Mouse (Mus musculus) MEL (cell line): ENCODE results near the gene Tmem171.

ENCODE experiments used
- CTCF ChIP-seq, 3 experiments: IDR thresholded peaks in 2 of 3; conservative IDR thresholded peaks in 1 of 3; 2 replicates each; pipeline ENCODE4 v1.5.1; 2011 to 2012; ENCODE audit warnings: low read length in 3 of 3, low read depth in 2 of 3, mild to moderate bottlenecking in 2 of 3, improper control_type of control experiment in 1 of 3, inconsistent platforms in 1 of 3, mixed read lengths in 1 of 3, moderate library complexity in 1 of 3; ENCODE audit not compliant: control insufficient read depth in 1 of 3, insufficient read depth in 1 of 3, poor library complexity in 1 of 3, severe bottlenecking in 1 of 3
- EP300 ChIP-seq, 2 experiments: IDR thresholded peaks; 2 replicates each; pipeline ENCODE4 v1.6.1; 2011; ENCODE audit warnings: improper control_type of control experiment in 2 of 2, low read length in 2 of 2, low read depth in 1 of 2, mild to moderate bottlenecking in 1 of 2
- NRF1 ChIP-seq: IDR thresholded peaks from 2 replicates; pipeline ENCODE4 v1.6.1; 2014; ENCODE audit warnings: low read depth, mild to moderate bottlenecking, inconsistent platforms, low read length, improper control_type of control experiment, moderate library complexity; ENCODE audit not compliant: poor library complexity, insufficient read depth, severe bottlenecking
- POLR2A ChIP-seq, 2 experiments: IDR thresholded peaks; 2 replicates each; pipeline ENCODE4 v1.6.1; 2011 to 2012; ENCODE audit warnings: low read length in 2 of 2, mild to moderate bottlenecking in 2 of 2, control low read depth in 1 of 2, improper control_type of control experiment in 1 of 2, low read depth in 1 of 2, moderate library complexity in 1 of 2; ENCODE audit not compliant: control insufficient read depth in 1 of 2, insufficient read depth in 1 of 2, poor library complexity in 1 of 2
- RAD21 ChIP-seq: IDR thresholded peaks from 2 replicates; pipeline ENCODE4 v1.6.1; 2011; ENCODE audit warnings: mild to moderate bottlenecking, low read depth, low read length, improper control_type of control experiment
- UBTF ChIP-seq: IDR thresholded peaks from 2 replicates; pipeline ENCODE4 v1.6.1; 2012; ENCODE audit warnings: low read depth, mild to moderate bottlenecking, inconsistent platforms, low read length, improper control_type of control experiment, moderate library complexity, borderline replicate concordance; ENCODE audit not compliant: insufficient read depth
- ZC3H11A ChIP-seq: IDR thresholded peaks from 2 replicates; pipeline ENCODE4 v1.6.1; 2012; ENCODE audit warnings: low read depth, mild to moderate bottlenecking, inconsistent platforms, low read length, improper control_type of control experiment
- ZMIZ1 ChIP-seq: IDR thresholded peaks from 2 replicates; pipeline ENCODE4 v1.6.1; 2012; ENCODE audit warnings: low read depth, mild to moderate bottlenecking, inconsistent platforms, low read length, improper control_type of control experiment, moderate library complexity

DNA sequence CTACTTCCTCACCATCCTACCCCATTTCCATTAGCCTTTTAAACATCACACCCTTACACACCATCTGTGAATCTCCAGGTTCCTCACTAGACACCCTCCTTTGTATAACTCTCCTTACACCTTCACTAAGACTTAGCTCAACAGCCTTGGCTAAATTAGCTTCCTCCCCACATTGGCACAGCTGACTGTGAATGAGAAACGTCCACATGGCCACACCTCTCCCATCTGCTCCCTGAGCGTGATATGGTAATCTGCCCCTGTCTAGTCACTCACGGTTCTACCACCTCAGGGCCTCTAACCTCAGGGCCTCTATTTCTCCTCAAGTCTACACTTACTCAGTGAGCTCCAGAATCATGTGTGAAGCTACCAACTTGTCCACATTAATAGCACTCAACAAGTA lies 38.7 kb upstream of the Tmem171 start:
- TF ChIP-seq ZC3H11A (no peak), EP300 (IDR thresholded peaks at IDR 0.05; ENCODE audit: low read depth in 1 of 2, low read length in 2 of 2) (no peak), POLR2A (IDR thresholded peaks at IDR 0.05; ENCODE audit: control insufficient read depth in 1 of 2, insufficient read depth in 1 of 2, low read depth in 1 of 2, low read length in 2 of 2, poor library complexity in 1 of 2) (no peak), NRF1 (no peak), RAD21 (no peak), UBTF (no peak), CTCF (IDR thresholded peaks at IDR 0.05 in 2 of 3, conservative IDR thresholded peaks at IDR 0.05 in 1 of 3; ENCODE audit: control insufficient read depth in 1 of 3, insufficient read depth in 1 of 3, low read depth in 2 of 3, low read length in 3 of 3, poor library complexity in 1 of 3, severe bottlenecking in 1 of 3) (no peak), ZMIZ1 (no peak)
